Mouse (Mus musculus): Measurements from ENCODE around the gene Wdr41. TPM values are rescaled to one million over a fixed set of nuclear protein-coding genes. Genes with fewer than 3 reads are reported as not detected.

Wdr41 gene
- polyA plus RNA-seq, 1 experiment from 2014 or later: 23.1 TPM

Other genes starting within 250 kb of the Wdr41 start
- 210 and 231 TPM in 2 replicates for gene Tbca, start 187.4 kb upstream of the Wdr41 start, polyA plus RNA-seq (2014; fragmentation: Nextera tagmentation; extraction: Ambion mirVana)
- gene Otp, start 100.7 kb upstream of the Wdr41 start, polyA plus RNA-seq (2014; fragmentation: Nextera tagmentation; extraction: Ambion mirVana): 7.8 and 8.1 TPM in 2 replicates

Measured in neural tube, embryonic 11.5 days (tissue).